Mouse (Mus musculus): Measurements from ENCODE around the gene S100a7a.

The S100a7a gene

DNA sequence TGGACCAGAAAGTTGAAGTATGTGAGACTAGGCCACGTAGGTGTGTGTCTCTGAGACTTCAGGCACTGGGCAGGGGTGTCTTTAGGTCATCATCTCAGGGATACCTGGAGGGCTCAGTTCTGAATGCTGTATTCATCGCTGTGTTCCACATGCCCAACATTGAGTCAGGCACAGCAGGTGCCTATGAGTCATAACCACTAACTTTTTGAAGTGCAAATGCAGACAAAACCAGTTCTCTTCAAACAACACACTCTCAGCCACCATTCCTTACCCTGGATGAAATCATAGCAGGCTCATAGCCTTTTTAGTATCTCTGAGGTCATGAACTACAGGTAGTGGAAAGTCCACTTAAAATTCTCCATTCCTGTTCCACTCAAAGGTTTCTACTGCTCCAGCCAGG is 24.5 kb upstream of the S100a7a start:
- no peak for DNase-seq

DNA sequence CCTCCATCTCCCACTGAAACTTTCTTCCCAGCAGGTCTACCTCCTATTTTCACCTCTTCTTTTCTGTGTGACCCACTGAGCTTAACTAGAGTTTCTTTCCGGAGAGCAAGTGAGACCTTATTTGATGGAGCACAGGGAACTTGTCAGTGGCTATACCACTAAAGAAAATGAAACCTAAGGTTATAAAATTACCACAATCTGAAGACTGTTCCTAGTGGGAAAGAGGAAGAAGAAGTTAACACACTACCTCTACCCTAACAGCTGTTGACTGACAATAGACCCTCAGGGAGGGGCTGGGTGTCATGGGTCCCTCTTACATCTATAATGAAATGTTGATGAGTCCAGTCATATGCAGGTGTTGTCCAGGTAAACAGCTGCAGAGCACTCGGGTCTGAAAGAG is 21.8 kb upstream of the S100a7a start:
- no peak for DNase-seq

DNA sequence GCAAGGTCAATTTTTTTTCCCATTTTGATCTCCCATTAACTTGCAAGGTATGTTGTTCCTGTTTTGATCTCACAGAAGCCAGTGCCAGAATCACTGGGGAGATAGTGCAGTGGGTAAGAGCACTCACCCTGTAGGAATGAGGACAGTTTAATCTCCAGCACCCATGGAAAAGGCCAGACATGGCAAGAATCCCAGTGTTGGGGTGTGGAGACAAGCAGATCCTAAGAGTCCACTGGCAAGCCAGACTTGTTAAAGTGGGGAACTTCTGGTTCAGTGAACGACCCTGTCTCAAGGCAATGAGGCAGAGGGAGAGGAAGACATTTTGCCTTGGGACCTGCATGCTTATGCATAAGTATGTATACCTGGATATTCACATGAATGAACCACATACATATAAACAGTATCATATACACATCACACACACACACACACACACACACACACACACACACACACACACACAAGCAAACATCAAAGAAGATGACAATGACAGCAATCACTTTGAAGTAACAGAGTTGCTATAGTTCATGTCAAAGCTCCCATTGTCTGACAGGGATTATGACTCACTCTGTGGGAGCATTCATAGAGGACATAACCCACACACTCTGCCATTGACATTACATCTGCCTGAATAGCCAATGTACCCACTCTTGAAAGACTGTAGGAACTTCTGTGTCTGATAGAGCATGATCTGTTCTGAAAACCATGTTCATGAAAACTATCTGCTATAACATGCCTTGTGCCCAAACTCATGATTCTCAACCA is 15.1 kb upstream of the S100a7a start:
- DNase-seq = no peak

- DNase-seq = peak; percentile 20 to 36
These were observed 14.2 kb upstream of the S100a7a start for GRCm38 (mm10) chr3:90639511-90640154.

- no peak for DNase-seq
These were observed 12.8 kb upstream of the S100a7a start for GRCm38 (mm10) chr3:90640981-90641380.

- DNase-seq = peak; percentile 15 to 46
These were observed 9.6 kb upstream of the S100a7a start for GRCm38 (mm10) chr3:90644220-90644619.

DNA sequence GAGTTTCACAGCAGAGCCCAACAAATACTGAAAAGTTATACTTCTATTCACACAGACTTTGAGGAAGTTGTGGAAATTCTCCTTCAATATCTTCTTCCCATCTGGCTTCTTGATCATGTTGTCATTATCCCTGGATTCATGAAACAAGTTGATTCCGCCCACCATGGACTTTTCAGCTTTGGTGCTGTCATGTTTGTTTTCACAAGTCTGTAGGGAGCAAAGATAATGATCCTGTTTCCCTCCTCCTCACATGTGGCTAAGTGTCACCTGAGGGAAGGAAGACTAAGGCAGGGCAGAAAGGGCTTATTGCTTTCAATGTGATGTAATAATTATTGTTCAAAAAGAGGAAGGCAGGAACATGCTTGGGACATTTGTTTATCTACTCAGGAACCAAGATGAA is 6.5 kb upstream of the S100a7a start:
- DNase-seq = no peak

- DNase-seq = no peak
These were observed 4.8 kb upstream of the S100a7a start for GRCm38 (mm10) chr3:90648981-90649380.

GRCm38 (mm10) chr3:90649832-90650231 is 4.0 kb upstream of the S100a7a start:
- no peak for DNase-seq

DNA sequence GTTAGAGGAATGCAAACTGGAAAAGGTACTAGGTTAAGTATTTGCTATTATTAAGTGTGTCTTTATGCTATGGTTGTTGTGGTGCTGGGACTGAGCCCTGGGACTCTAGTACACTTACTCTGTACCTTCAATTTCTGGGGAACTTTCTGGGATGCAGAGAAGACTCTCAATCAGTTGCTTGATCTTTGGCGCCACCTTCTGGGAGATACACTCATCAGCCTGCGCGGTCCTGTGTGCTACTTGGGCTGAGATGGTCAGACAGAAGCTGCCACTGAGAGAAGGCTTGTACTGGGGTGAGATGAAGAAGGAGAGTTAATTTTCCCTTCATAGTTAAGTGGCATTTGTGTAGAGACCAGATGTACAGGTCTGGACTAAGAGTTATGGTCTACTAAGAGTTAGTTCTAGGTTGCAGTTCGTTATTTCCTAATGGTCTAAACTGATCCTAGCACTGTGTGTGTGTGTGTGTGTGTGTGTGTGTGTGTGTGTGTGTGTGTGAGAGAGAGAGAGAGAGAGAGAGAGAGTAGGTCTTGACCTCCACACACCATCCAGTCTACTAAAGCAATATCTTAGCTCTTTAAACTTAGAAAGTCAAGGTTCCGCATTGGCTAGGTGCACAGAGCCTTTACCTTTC is 824 bp upstream of the S100a7a start:
- DNase-seq = peak; percentile 85 to 89

GRCm38 (mm10) chr3:90657405-90657804 is 3.6 kb downstream of the S100a7a start:
- DNase-seq = peak in 1 of 2 experiments; percentile 4

DNA sequence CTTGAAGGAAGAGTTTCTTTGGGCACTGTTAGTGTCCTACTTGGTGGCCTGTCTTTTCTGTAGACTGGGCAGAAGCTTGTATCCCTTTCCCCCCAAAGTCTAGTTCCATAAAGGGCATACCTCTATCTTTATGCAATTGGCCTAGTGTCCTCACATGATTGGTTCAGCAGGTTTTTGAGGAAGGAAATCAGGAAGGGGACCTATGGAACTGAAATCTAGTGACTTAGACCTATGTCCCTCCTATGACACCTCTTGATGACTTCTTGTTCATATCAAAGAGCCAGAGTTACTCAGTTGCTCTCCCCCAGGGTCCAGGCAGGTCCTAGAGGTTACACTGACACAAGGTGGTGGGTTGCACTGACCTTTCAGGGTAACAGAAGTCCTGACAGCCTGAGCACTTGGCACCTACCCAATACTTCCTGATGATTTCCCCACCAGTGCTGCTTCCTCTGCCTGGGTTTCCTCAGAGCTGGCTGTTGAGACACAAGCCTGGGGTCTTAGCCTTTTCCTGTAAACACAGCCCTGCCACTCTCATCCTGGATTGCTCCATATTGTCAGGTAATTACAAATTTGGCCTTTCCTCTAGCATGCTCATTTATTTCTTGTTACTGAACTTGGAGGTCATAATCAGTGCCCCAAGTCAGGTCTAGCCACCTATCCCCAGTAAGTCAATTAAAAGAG is 5.7 kb downstream of the S100a7a start:
- no peak for DNase-seq

DNA sequence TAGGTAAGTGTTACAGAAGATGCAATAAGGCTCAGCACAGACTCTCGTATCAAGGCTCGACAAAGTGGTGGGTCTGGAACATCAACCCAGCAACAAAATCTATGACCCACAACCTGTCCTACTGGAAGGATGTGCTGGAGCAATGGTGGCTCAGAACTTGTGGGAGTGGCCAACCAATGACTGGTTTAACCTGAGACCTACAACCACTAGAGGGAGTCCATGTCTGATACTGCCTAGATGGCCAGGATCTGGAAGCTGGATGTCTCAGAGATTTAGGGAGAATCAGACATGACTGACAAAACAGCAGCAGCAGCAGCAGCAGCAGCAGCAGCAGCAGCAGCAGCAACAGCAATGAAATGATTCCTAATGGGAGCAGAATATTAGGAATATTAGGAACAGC is 10.4 kb downstream of the S100a7a start:
- peak in 1 of 2 experiments; percentile 4 for DNase-seq

DNA sequence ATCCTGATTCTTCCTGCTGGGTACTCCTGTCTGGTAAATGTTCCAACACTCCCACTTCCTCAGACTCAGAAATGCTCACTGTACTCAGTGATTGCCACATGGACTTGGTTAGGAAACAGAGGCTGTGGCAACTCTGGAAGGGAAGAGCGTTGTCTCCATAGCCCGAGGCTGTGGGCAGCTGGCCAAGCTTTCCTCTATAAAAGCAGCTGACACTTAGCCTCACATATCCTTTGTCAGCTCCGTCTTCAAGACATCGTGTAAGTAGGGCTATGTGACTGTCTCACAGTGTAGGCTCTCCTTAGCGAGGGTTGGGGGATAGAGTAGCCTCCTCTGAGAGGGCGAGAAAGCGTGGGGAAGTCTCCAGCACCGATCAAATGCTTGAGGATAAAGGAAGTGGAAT is 15.0 kb downstream of the S100a7a start, which contains the start of gene S100a8:
Gene S100a8 (plus strand): TSS at position 133 of the 400 bp plus-strand sequence.
- DNase-seq = peak in 1 of 2 experiments; percentile 14

DNA sequence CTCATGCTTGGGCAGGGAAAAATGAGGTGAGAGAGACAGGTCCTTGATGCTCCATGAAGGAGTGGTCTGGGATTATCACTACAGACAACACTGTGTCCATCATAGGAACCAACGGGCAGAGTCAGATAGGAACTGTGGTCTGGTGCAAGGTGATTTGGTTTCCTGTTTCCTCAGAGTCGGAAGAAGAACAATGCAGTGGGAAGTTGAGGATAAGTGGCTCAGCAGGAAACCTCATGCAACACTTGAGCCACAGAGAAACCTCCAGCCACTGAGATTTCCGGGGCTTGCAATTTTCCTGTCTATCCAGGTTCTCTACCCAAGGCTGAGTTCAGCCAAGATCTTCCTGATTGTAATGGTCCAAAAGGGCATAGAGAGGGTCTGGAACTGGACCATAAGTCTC is 24.8 kb downstream of the S100a7a start:
- no peak for DNase-seq

GRCm38 (mm10) chr3:90683929-90684328 is 30.1 kb downstream of the S100a7a start:
- DNase-seq = no peak

- DNase-seq = no peak
These were observed 33.0 kb downstream of the S100a7a start for GRCm38 (mm10) chr3:90686835-90687234.

GRCm38 (mm10) chr3:90693496-90693895 is 39.7 kb downstream of the S100a7a start:
- DNase-seq = no peak

- no peak for DNase-seq
These were observed 41.8 kb downstream of the S100a7a start, which contains the start of gene S100a9 for GRCm38 (mm10) chr3:90695613-90696012. TSS of gene S100a9 (minus strand) at chr3:90695721.

- DNase-seq = no peak
These were observed 48.4 kb downstream of the S100a7a start for GRCm38 (mm10) chr3:90702244-90702643.

Measured in cerebellum, postnatal 14 days (tissue).